ENCODE assay signal across 24 mouse cellular contexts in genomic region chr16:87039861-87040260, GRCm38 (mm10).
A peak's percentile ranks its signal among the peaks of the same experiment; 100 is the strongest.
DNase-seq lines count a peak whose midpoint lies in the region; ATAC-seq and TF ChIP-seq lines count a peak whose summit lies in the region.
"Had no signal": no experiment of that assay in that cellular context is flagged by ENCODE, and none has a peak within 500 bp of the region (broad histone marks: within the 10 kb centered on the region; RNA-seq: fewer than 3 reads in every experiment).

No protein-coding gene starts in this region.

- no peak for DNase-seq in adipocyte (ENCODE audit: low spot score)
- DNase-seq in left cerebral cortex, adult 2 months (ENCODE audit: extremely low spot score in 1 of 2, low spot score in 2 of 2): no peak
- DNase-seq: adrenal gland, postnatal 14 days; cerebellum, adult 18-20 months; cerebellum, adult 9-10 months; cerebellum, postnatal 14 days; gastrocnemius, postnatal 10 days; gastrocnemius, postnatal 36 days; heart, adult 11 months; kidney, adult 11 months had no signal

- H3K4me3 ChIP-seq in embryonic fibroblast, embryonic 13.5 days (ENCODE audit: insufficient read depth, low read length): no peak overlapping the region
- H3K4me3 ChIP-seq in intestine, embryonic 15.5 days (replicated peaks): no peak overlapping the region
- no peak overlapping the region for H3K4me3 ChIP-seq in stomach, embryonic 15.5 days (replicated peaks)
- no peak overlapping the region for H3K4me3 ChIP-seq in left cerebral cortex, adult 2 months
- no peak overlapping the region for H3K4me3 ChIP-seq in forebrain, embryonic 15.5 days
- H3K4me3 ChIP-seq: embryonic facial prominence, embryonic 12.5 days; embryonic facial prominence, embryonic 15.5 days; erythroblast, embryonic 14.5 days; forebrain, embryonic 12.5 days; hindbrain, embryonic 12.5 days; hindbrain, embryonic 15.5 days had no signal

- H3K36me3 ChIP-seq in intestine, embryonic 15.5 days: no peaks in the 10 kb centered on the region
- H3K36me3 ChIP-seq in stomach, embryonic 15.5 days: no peaks in the 10 kb centered on the region
- H3K36me3 ChIP-seq in forebrain, embryonic 15.5 days: no peaks in the 10 kb centered on the region
- H3K36me3 ChIP-seq: embryonic facial prominence, embryonic 12.5 days; embryonic facial prominence, embryonic 15.5 days; forebrain, embryonic 12.5 days; hindbrain, embryonic 12.5 days; hindbrain, embryonic 15.5 days had no signal

- no peak for TF ChIP-seq CTCF in embryonic fibroblast, embryonic 13.5 days (IDR thresholded peaks at IDR 0.05; ENCODE audit: borderline replicate concordance, insufficient read depth, low read length)
- TF ChIP-seq CTCF in left cerebral cortex, adult 2 months (IDR thresholded peaks at IDR 0.05): no peak

- peak; percentile 76 for ATAC-seq in intestine, embryonic 15.5 days
- ATAC-seq in stomach, embryonic 15.5 days (ENCODE audit: insufficient read depth, low FRiP score, low read depth): peak; percentile 31; the same call in 1 of the 2 replicates
- ATAC-seq in forebrain, embryonic 15.5 days (replicated peaks): no peak
- ATAC-seq: activated CD4-positive, CD25-positive, alpha-beta regulatory T cell, adult 4 months; CD4-positive, CD25-positive, alpha-beta regulatory T cell, adult 4 months; forebrain, embryonic 16.5 days had no signal

- H3K9me3 ChIP-seq in intestine, embryonic 15.5 days: no peaks in the 10 kb centered on the region
- no peaks in the 10 kb centered on the region for H3K9me3 ChIP-seq in stomach, embryonic 15.5 days
- H3K9me3 ChIP-seq in forebrain, embryonic 15.5 days: no peaks in the 10 kb centered on the region
- H3K9me3 ChIP-seq: embryonic facial prominence, embryonic 12.5 days; embryonic facial prominence, embryonic 15.5 days; forebrain, embryonic 12.5 days; hindbrain, embryonic 12.5 days; hindbrain, embryonic 15.5 days had no signal

- no peak overlapping the region for H3K27ac ChIP-seq in embryonic fibroblast, embryonic 13.5 days (ENCODE audit: insufficient read depth, low read length)
- no peak overlapping the region for H3K27ac ChIP-seq in intestine, embryonic 15.5 days
- no peak overlapping the region for H3K27ac ChIP-seq in stomach, embryonic 15.5 days
- H3K27ac ChIP-seq in left cerebral cortex, adult 2 months: no peak overlapping the region
- H3K27ac ChIP-seq in forebrain, embryonic 15.5 days (replicated peaks): no peak overlapping the region
- H3K27ac ChIP-seq: embryonic facial prominence, embryonic 12.5 days; embryonic facial prominence, embryonic 15.5 days; forebrain, embryonic 12.5 days; hindbrain, embryonic 12.5 days; hindbrain, embryonic 15.5 days had no signal

- intact Hi-C loops in left cerebral cortex, adult 2 months (cut with DNase I): no loop called here

- no peak overlapping the region for H3K4me2 ChIP-seq in intestine, embryonic 15.5 days (replicated peaks)
- H3K4me2 ChIP-seq in stomach, embryonic 15.5 days: no peak overlapping the region
- no peak overlapping the region for H3K4me2 ChIP-seq in forebrain, embryonic 15.5 days (replicated peaks)
- H3K4me2 ChIP-seq: embryonic facial prominence, embryonic 12.5 days; embryonic facial prominence, embryonic 15.5 days; forebrain, embryonic 12.5 days; heart, embryonic 11.5 days; hindbrain, embryonic 12.5 days; hindbrain, embryonic 15.5 days had no signal

- WGBS in intestine, embryonic 15.5 days: 69% methylated on average over 1 of the region's 1 CpGs
- 78% methylated on average over 1 of the region's 1 CpGs for WGBS in stomach, embryonic 15.5 days
- WGBS in forebrain, embryonic 15.5 days: 86% methylated on average over 1 of the region's 1 CpGs

- no peaks in the 10 kb centered on the region for H3K27me3 ChIP-seq in intestine, embryonic 15.5 days (replicated peaks)
- no peaks in the 10 kb centered on the region for H3K27me3 ChIP-seq in stomach, embryonic 15.5 days (replicated peaks)
- H3K27me3 ChIP-seq in forebrain, embryonic 15.5 days: no peaks in the 10 kb centered on the region
- H3K27me3 ChIP-seq: embryonic facial prominence, embryonic 12.5 days; embryonic facial prominence, embryonic 15.5 days; forebrain, embryonic 12.5 days; hindbrain, embryonic 12.5 days; hindbrain, embryonic 15.5 days had no signal

- 0 out of 2 replicates have a peak, but pooled peaks have one; percentile 24 for TF ChIP-seq POLR2A in embryonic fibroblast, embryonic 13.5 days (IDR thresholded peaks at IDR 0.05; ENCODE audit: low read depth, low read length)

- H3K4me1 ChIP-seq in embryonic fibroblast, embryonic 13.5 days (ENCODE audit: control insufficient read depth, insufficient read depth, low read length): 0 out of 2 replicates have a peak, but pooled peaks cover 2% of the 10 kb centered on the region
- H3K4me1 ChIP-seq in intestine, embryonic 15.5 days (replicated peaks): no peaks in the 10 kb centered on the region
- H3K4me1 ChIP-seq in stomach, embryonic 15.5 days: no peaks in the 10 kb centered on the region
- H3K4me1 ChIP-seq in forebrain, embryonic 15.5 days: no peaks in the 10 kb centered on the region
- H3K4me1 ChIP-seq: embryonic facial prominence, embryonic 12.5 days; embryonic facial prominence, embryonic 15.5 days; forebrain, embryonic 12.5 days; hindbrain, embryonic 12.5 days; hindbrain, embryonic 15.5 days had no signal

- no peak overlapping the region for H3K9ac ChIP-seq in intestine, embryonic 15.5 days
- H3K9ac ChIP-seq in stomach, embryonic 15.5 days: no peak overlapping the region
- H3K9ac ChIP-seq in forebrain, embryonic 15.5 days (replicated peaks): no peak overlapping the region
- H3K9ac ChIP-seq: embryonic facial prominence, embryonic 12.5 days; embryonic facial prominence, embryonic 15.5 days; forebrain, embryonic 12.5 days; hindbrain, embryonic 12.5 days; hindbrain, embryonic 15.5 days had no signal
